22 mouse cellular contexts compared by ENCODE assay signal in the genomic region with DNA sequence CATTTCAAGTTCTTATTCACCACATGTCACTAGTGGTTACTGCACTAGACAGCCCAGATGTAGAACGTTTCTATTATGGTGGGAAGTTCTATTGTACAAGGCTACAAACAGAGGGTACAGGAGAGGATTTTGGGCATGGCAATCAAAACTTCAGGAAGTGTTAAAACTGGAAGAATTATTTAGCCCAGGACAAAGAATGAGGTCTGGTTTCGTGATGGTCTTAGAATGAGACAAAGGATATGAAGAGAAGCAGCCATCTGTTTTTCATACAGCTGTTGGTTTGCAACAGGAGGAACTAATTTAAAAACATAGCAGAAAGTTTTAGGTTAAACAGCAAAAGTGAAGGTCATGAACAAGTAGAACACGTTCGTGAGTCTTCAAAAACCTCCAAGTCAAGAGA.
"Had no signal": no experiment of that assay in that cellular context is flagged by ENCODE, and none has a peak within 500 bp of the region (broad histone marks: within the 10 kb centered on the region; RNA-seq: fewer than 3 reads in every experiment).

No protein-coding gene starts in this region.

- H3K4me1 ChIP-seq: kidney, embryonic 15.5 days; limb, embryonic 12.5 days; liver, embryonic 12.5 days; liver, embryonic 15.5 days; lung, embryonic 15.5 days; megakaryocyte, embryonic 14.5 days; midbrain, embryonic 15.5 days; neural tube, embryonic 12.5 days; neural tube, embryonic 15.5 days; stomach, embryonic 15.5 days had no signal

- H3K27me3 ChIP-seq: kidney, embryonic 15.5 days; limb, embryonic 12.5 days; liver, embryonic 12.5 days; liver, embryonic 15.5 days; lung, embryonic 15.5 days; megakaryocyte, embryonic 14.5 days; midbrain, embryonic 15.5 days; neural tube, embryonic 12.5 days; neural tube, embryonic 15.5 days; stomach, embryonic 15.5 days had no signal

- H3K36me3 ChIP-seq: kidney, embryonic 15.5 days; limb, embryonic 12.5 days; liver, embryonic 12.5 days; liver, embryonic 15.5 days; lung, embryonic 15.5 days; midbrain, embryonic 15.5 days; neural tube, embryonic 12.5 days; neural tube, embryonic 15.5 days; stomach, embryonic 15.5 days had no signal

- ATAC-seq: liver, embryonic 12.5 days; midbrain, embryonic 15.5 days had no signal

- DNase-seq: kidney, adult 8-10 months; kidney, postnatal 10 days; kidney, postnatal 36 days; liver; lung, adult 18-20 months; lung, postnatal 10 days; lung, postnatal 36 days; right cerebral cortex, adult 18-20 months; right cerebral cortex, postnatal 25 days; spleen, adult 18-20 months; thymus, postnatal 25 days had no signal

- H3K9me3 ChIP-seq: kidney, embryonic 15.5 days; limb, embryonic 12.5 days; liver, embryonic 12.5 days; liver, embryonic 15.5 days; lung, embryonic 15.5 days; megakaryocyte, embryonic 14.5 days; midbrain, embryonic 15.5 days; neural tube, embryonic 12.5 days; neural tube, embryonic 15.5 days; stomach, embryonic 15.5 days had no signal

- H3K4me2 ChIP-seq: kidney, embryonic 15.5 days; limb, embryonic 12.5 days; liver, embryonic 12.5 days; liver, embryonic 15.5 days; lung, embryonic 15.5 days; midbrain, embryonic 11.5 days; midbrain, embryonic 15.5 days; neural tube, embryonic 12.5 days; neural tube, embryonic 15.5 days; stomach, embryonic 15.5 days had no signal

- H3K9ac ChIP-seq: kidney, embryonic 15.5 days; limb, embryonic 12.5 days; liver, embryonic 12.5 days; liver, embryonic 15.5 days; lung, embryonic 15.5 days; midbrain, embryonic 15.5 days; neural tube, embryonic 12.5 days; neural tube, embryonic 15.5 days; stomach, embryonic 15.5 days had no signal

- H3K4me3 ChIP-seq: kidney, embryonic 15.5 days; limb, embryonic 12.5 days; liver, embryonic 12.5 days; liver, embryonic 15.5 days; lung, embryonic 15.5 days; megakaryocyte, embryonic 14.5 days; midbrain, embryonic 15.5 days; neural tube, embryonic 12.5 days; neural tube, embryonic 15.5 days; stomach, embryonic 15.5 days had no signal

- H3K27ac ChIP-seq: kidney, embryonic 15.5 days; limb, embryonic 12.5 days; liver, embryonic 12.5 days; liver, embryonic 15.5 days; lung, embryonic 15.5 days; midbrain, embryonic 15.5 days; neural tube, embryonic 12.5 days; neural tube, embryonic 15.5 days; stomach, embryonic 15.5 days had no signal
